Mouse (Mus musculus): ENCODE measurements around the gene Tmem91. TPM values are rescaled to one million over a fixed set of nuclear protein-coding genes. Genes with fewer than 3 reads are reported as not detected.

The Tmem91 gene
- polyA plus RNA-seq, 1 experiment from 2014 or later, result 2.2 TPM

DNA sequence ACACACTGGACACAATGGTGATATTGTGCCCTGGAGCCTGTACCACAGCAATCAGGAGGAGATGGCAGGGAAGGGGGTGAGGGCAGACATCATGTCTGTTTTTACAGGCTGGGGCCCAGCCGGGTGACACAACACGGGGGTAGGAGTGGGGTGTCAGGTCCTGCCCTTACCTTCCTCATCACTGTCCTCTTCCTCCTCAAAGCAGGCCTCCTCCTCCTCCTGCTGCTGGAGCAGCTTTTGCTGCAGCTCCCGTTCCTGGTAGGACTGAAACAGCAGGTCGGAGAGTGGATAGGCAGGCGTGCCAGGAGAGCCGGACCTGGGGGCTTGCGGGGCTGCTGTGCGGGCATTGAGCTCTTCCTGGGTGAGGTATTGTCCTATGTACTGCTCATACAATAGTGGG lies 39.6 kb upstream of the Tmem91 start:
- Histone ChIP-seq H3K9ac (ENCODE audit: low read length) (no peak overlapping the region), H3K36me3 (ENCODE audit: control insufficient read depth, insufficient read depth, low read length) (peaks cover 49% of the 10 kb centered on the region), H3K27me3 (ENCODE audit: control insufficient read depth, insufficient read depth, low read length) (no peaks in the 10 kb centered on the region), H3K4me3 (ENCODE audit: control insufficient read depth in 1 of 2, insufficient read depth in 1 of 2, low read depth in 1 of 2, low read length in 2 of 2) (no peak overlapping the region), H3K27ac (replicated peaks in 1 of 2; ENCODE audit: control insufficient read depth in 1 of 2, insufficient read depth in 1 of 2, low read depth in 2 of 2, low read length in 2 of 2) (no peak overlapping the region), H3K9me3 (ENCODE audit: control insufficient read depth, low read length) (no peaks in the 10 kb centered on the region), H3K4me2 (ENCODE audit: low read length) (no peak overlapping the region), H3K4me1 (ENCODE audit: control insufficient read depth in 2 of 2, insufficient read depth in 2 of 2, low read length in 2 of 2) (peaks cover 31 to 47% of the 10 kb centered on the region in 2 experiments)
- WGBS, result 91% methylated on average over 8 of the region's 8 CpGs
- ATAC-seq (ENCODE audit: insufficient number of reproducible peaks, insufficient read depth, low FRiP score, low read depth), result no peak

DNA sequence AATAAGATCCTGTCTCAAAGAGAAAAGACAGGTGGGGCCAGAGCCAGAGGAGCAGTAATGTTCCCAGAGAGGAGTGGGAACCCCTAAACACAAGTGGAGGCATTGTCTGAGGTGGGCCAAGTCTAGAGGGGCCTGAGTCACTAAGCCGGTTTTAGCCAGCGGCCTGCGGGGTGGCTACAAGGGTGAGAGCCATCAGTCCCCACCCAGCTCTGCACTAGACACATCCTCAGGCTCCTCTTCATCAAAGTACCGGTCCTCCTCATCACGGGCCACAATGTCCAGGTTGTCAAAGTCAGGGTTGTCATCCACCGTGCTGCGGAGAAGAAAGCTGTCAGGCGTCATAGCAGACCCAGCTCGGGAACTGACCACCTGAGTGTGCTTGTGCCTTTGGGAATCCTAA lies 37.8 kb upstream of the Tmem91 start:
- no peak overlapping the region for H3K27ac ChIP-seq (replicated peaks in 1 of 2; ENCODE audit: control insufficient read depth in 1 of 2, insufficient read depth in 1 of 2, low read depth in 2 of 2, low read length in 2 of 2)
- no peak overlapping the region for H3K4me3 ChIP-seq (ENCODE audit: control insufficient read depth in 1 of 2, insufficient read depth in 1 of 2, low read depth in 1 of 2, low read length in 2 of 2)
- no peaks in the 10 kb centered on the region for H3K27me3 ChIP-seq (ENCODE audit: control insufficient read depth, insufficient read depth, low read length)
- H3K9ac ChIP-seq (ENCODE audit: low read length), result no peak overlapping the region
- WGBS, result 76% methylated on average over 9 of the region's 9 CpGs
- peaks cover 30 to 43% of the 10 kb centered on the region in 2 experiments for H3K4me1 ChIP-seq (ENCODE audit: control insufficient read depth in 2 of 2, insufficient read depth in 2 of 2, low read length in 2 of 2)
- H3K9me3 ChIP-seq (ENCODE audit: control insufficient read depth, low read length), result no peaks in the 10 kb centered on the region
- H3K36me3 ChIP-seq (ENCODE audit: control insufficient read depth, insufficient read depth, low read length), result peaks cover 49% of the 10 kb centered on the region
- no peak overlapping the region for H3K4me2 ChIP-seq (ENCODE audit: low read length)
- ATAC-seq (ENCODE audit: insufficient number of reproducible peaks, insufficient read depth, low FRiP score, low read depth), result no peak

DNA sequence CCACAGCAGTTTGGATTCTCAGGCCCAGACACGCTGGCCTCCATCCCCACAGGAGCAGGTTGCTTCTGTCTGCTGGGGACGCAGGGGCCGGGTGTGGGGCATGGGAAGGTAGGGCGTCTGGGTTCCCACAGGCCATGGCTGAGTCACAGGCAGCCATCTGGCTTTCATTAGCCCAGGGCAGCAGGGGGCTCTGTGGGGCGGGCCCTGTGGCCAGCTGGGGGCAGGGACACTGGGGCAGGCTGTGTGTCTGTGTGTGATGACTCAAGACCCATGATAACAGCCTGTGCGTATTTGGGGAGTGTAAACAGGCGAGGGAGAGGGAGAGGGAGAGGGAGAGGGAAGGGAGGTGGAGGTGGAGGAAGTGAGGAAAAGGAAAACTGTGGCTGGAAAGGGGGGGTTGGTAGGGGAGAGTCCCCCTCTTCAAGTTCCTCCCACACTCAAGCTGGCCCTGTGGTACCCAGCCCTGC lies 36.8 kb upstream of the Tmem91 start:
- ATAC-seq (ENCODE audit: insufficient number of reproducible peaks, insufficient read depth, low FRiP score, low read depth), result peak; percentile 39
- H3K4me2 ChIP-seq (ENCODE audit: low read length), result no peak overlapping the region
- no peak overlapping the region for H3K4me3 ChIP-seq (ENCODE audit: control insufficient read depth in 1 of 2, insufficient read depth in 1 of 2, low read depth in 1 of 2, low read length in 2 of 2)
- no peaks in the 10 kb centered on the region for H3K27me3 ChIP-seq (ENCODE audit: control insufficient read depth, insufficient read depth, low read length)
- no peaks in the 10 kb centered on the region for H3K9me3 ChIP-seq (ENCODE audit: control insufficient read depth, low read length)
- H3K27ac ChIP-seq (replicated peaks in 1 of 2; ENCODE audit: control insufficient read depth in 1 of 2, insufficient read depth in 1 of 2, low read depth in 2 of 2, low read length in 2 of 2), result peak overlapping the region; percentile 28 to 76
- 6% methylated on average over 5 of the region's 7 CpGs for WGBS
- H3K4me1 ChIP-seq (ENCODE audit: control insufficient read depth in 2 of 2, insufficient read depth in 2 of 2, low read length in 2 of 2), result peaks cover 35 to 44% of the 10 kb centered on the region in 2 experiments
- H3K36me3 ChIP-seq (ENCODE audit: control insufficient read depth, insufficient read depth, low read length), result peaks cover 47% of the 10 kb centered on the region
- peak overlapping the region; percentile 41; the same call in 1 of the 2 replicates for H3K9ac ChIP-seq (ENCODE audit: low read length)

DNA sequence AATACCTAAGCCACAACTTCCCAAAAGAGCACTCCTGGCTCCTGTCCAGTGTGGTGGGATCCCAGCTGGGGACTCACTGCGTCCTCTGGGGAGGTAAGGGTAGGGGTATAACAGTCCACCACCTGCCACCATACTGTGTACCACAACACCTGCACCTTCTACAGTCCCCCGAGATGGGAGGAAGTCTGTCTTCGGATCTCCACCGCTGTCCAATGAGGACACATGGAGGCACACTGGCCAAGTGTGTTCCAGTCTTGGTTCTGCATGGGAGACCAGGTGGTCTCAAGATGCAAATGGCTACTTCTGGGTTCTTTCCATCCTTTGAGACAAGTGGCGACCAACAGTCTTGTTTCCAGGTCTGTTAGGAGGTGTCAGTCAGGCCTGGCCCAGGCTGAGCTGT lies 36.2 kb upstream of the Tmem91 start:
- no peaks in the 10 kb centered on the region for H3K27me3 ChIP-seq (ENCODE audit: control insufficient read depth, insufficient read depth, low read length)
- H3K4me2 ChIP-seq (ENCODE audit: low read length), result no peak overlapping the region
- H3K4me3 ChIP-seq (ENCODE audit: control insufficient read depth in 1 of 2, insufficient read depth in 1 of 2, low read depth in 1 of 2, low read length in 2 of 2), result no peak overlapping the region
- H3K9me3 ChIP-seq (ENCODE audit: control insufficient read depth, low read length), result no peaks in the 10 kb centered on the region
- WGBS, result 46% methylated on average over 5 of the region's 5 CpGs
- H3K27ac ChIP-seq (replicated peaks in 1 of 2; ENCODE audit: control insufficient read depth in 1 of 2, insufficient read depth in 1 of 2, low read depth in 2 of 2, low read length in 2 of 2), result peak overlapping the region; percentile 19 to 76
- H3K9ac ChIP-seq (ENCODE audit: low read length), result peak overlapping the region; percentile 62; the same call in 1 of the 2 replicates
- H3K36me3 ChIP-seq (ENCODE audit: control insufficient read depth, insufficient read depth, low read length), result peaks cover 41% of the 10 kb centered on the region
- no peak for ATAC-seq (ENCODE audit: insufficient number of reproducible peaks, insufficient read depth, low FRiP score, low read depth)
- H3K4me1 ChIP-seq (ENCODE audit: control insufficient read depth in 2 of 2, insufficient read depth in 2 of 2, low read length in 2 of 2), result peaks cover 37 to 48% of the 10 kb centered on the region in 2 experiments

DNA sequence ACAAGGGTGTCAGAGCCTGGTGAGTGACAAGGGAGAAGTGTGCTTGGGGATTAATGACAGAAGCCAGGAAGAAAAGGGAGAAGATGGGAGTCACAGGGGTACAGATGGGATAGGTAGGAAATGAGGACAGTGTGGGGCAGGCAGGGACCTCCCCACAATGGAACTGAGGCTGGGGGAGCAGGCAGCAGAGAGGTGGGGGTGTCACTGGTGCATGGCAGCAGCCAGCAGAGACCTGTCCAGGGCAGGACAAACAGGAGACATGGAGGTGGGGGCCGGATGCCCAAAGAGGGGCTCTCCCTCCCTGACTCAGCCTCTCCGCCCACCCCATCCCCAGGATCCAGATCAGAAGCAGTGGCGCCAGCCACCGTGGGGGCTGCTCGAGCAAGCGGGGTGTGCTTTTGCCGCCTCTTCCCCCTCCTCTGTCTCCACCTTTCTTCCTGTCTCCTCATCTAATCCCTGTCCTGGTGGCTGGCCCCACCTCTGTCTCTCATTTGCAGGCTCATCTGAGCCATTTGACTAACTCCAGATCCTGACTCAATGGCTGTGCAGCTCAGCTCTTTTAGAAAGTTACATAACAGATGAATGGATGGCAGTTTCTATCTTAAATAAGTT lies 35.7 kb upstream of the Tmem91 start:
- Histone ChIP-seq H3K27ac (replicated peaks in 1 of 2; ENCODE audit: control insufficient read depth in 1 of 2, insufficient read depth in 1 of 2, low read depth in 2 of 2, low read length in 2 of 2) (peak overlapping the region; percentile 19 to 76; a peak in 3 of 4 replicates), H3K4me2 (ENCODE audit: low read length) (peak overlapping the region; percentile 56), H3K36me3 (ENCODE audit: control insufficient read depth, insufficient read depth, low read length) (peaks cover 35% of the 10 kb centered on the region), H3K9ac (ENCODE audit: low read length) (peak overlapping the region; percentile 62), H3K4me3 (ENCODE audit: control insufficient read depth in 1 of 2, insufficient read depth in 1 of 2, low read depth in 1 of 2, low read length in 2 of 2) (no peak overlapping the region), H3K27me3 (ENCODE audit: control insufficient read depth, insufficient read depth, low read length) (no peaks in the 10 kb centered on the region), H3K4me1 (ENCODE audit: control insufficient read depth in 2 of 2, insufficient read depth in 2 of 2, low read length in 2 of 2) (peaks cover 41 to 52% of the 10 kb centered on the region in 2 experiments), H3K9me3 (ENCODE audit: control insufficient read depth, low read length) (no peaks in the 10 kb centered on the region)
- WGBS, result 13% methylated on average over 6 of the region's 7 CpGs
- peak; percentile 18; the same call in 1 of the 2 replicates for ATAC-seq (ENCODE audit: insufficient number of reproducible peaks, insufficient read depth, low FRiP score, low read depth)

DNA sequence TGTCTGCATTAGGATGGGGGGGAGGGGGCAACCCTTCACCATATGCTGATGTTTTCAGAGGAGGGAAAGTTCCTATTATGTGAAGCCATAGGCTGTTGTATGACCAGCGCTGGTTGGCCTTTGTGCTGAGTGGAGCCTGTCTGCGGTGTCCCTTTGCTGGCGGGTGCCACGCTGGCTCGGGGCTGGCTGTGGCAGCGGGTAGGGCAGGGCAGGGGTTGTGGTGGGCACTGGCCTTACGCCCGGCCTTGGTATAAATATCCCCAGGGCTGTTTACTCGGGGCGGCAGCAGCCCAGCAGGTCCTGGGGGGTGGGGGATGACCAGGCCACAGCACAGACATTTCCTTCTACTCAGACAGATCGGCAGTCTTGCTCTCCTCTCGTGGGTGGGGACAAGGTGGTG lies 35.0 kb upstream of the Tmem91 start:
- peaks cover 29% of the 10 kb centered on the region for H3K36me3 ChIP-seq (ENCODE audit: control insufficient read depth, insufficient read depth, low read length)
- H3K9me3 ChIP-seq (ENCODE audit: control insufficient read depth, low read length), result no peaks in the 10 kb centered on the region
- 0 out of 2 replicates have a peak, but pooled peaks have one; percentile 3 for ATAC-seq (ENCODE audit: insufficient number of reproducible peaks, insufficient read depth, low FRiP score, low read depth)
- 6% methylated on average over 12 of the region's 12 CpGs for WGBS
- peak overlapping the region; percentile 4 to 16; a peak in 2 of 4 replicates for H3K4me3 ChIP-seq (ENCODE audit: control insufficient read depth in 1 of 2, insufficient read depth in 1 of 2, low read depth in 1 of 2, low read length in 2 of 2)
- peaks cover 43 to 58% of the 10 kb centered on the region in 2 experiments for H3K4me1 ChIP-seq (ENCODE audit: control insufficient read depth in 2 of 2, insufficient read depth in 2 of 2, low read length in 2 of 2)
- H3K4me2 ChIP-seq (ENCODE audit: low read length), result peak overlapping the region; percentile 56
- no peaks in the 10 kb centered on the region for H3K27me3 ChIP-seq (ENCODE audit: control insufficient read depth, insufficient read depth, low read length)
- peak overlapping the region; percentile 7 to 76 for H3K27ac ChIP-seq (replicated peaks in 1 of 2; ENCODE audit: control insufficient read depth in 1 of 2, insufficient read depth in 1 of 2, low read depth in 2 of 2, low read length in 2 of 2)
- peak overlapping the region; percentile 62 for H3K9ac ChIP-seq (ENCODE audit: low read length)

DNA sequence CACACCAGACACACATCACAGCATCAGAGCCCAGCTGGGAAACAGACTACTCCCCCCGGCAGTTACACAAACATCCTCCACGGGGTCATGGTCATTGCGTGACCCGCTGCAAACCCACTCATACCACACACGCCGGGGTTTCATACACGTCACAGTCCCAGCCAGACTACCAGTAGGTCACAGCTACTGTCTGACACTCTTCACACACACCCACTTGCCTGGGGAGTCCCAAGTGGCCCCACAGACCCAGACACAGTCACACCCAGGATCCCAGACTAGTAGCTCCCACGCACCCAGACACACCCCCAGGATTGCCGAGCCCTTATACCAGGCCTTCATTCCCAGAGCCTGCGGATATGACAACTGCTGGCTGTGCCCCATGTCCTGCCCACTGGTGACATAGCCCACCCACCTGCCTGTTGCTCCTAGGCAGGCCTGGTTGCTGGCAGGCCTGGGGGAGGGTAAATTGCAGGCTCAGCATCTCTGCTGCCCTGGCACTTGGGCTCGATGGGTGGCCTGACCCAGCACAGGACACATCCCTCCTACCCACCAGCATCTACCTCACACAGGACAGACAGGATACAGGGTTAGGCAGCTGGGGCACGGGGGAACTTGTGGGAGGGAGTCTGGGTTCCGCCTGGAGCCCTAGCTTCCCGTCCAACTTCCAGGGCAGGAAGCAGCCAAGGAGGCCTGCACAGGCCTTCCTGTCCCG lies 32.8 kb upstream of the Tmem91 start:
- WGBS, result 49% methylated on average over 15 of the region's 15 CpGs
- Histone ChIP-seq H3K9me3 (ENCODE audit: control insufficient read depth, low read length) (no peaks in the 10 kb centered on the region), H3K4me1 (ENCODE audit: control insufficient read depth in 2 of 2, insufficient read depth in 2 of 2, low read length in 2 of 2) (peaks cover 52 to 66% of the 10 kb centered on the region in 2 experiments), H3K36me3 (ENCODE audit: control insufficient read depth, insufficient read depth, low read length) (peaks cover 6% of the 10 kb centered on the region), H3K27me3 (ENCODE audit: control insufficient read depth, insufficient read depth, low read length) (no peaks in the 10 kb centered on the region), H3K4me3 (ENCODE audit: control insufficient read depth in 1 of 2, insufficient read depth in 1 of 2, low read depth in 1 of 2, low read length in 2 of 2) (no peak overlapping the region), H3K4me2 (ENCODE audit: low read length) (no peak overlapping the region), H3K9ac (ENCODE audit: low read length) (peak overlapping the region; percentile 21; the same call in 1 of the 2 replicates), H3K27ac (replicated peaks in 1 of 2; ENCODE audit: control insufficient read depth in 1 of 2, insufficient read depth in 1 of 2, low read depth in 2 of 2, low read length in 2 of 2) (peak overlapping the region; percentile 58 to 81)
- ATAC-seq (ENCODE audit: insufficient number of reproducible peaks, insufficient read depth, low FRiP score, low read depth), result peak; percentile 37
